Mouse (Mus musculus) splenic B cell, adult 2 months (primary cell): ENCODE results near the gene Sptbn1.
A peak's percentile ranks its signal among the peaks of the same experiment; 100 is the strongest.

Source experiments
- DNase-seq: peaks from one replicate; pipeline ENCODE4 v3.0.0-alpha.2; 2011; ENCODE audit warnings: low read depth, low spot score
- H3K27me3 ChIP-seq: 2 replicates; pipeline ENCODE4 v1.6.1; 2012; ENCODE audit warnings: mild to moderate bottlenecking, low read length, moderate library complexity, mixed read lengths; ENCODE audit not compliant: control insufficient read depth, poor library complexity, insufficient read depth, severe bottlenecking
- H3K36me3 ChIP-seq: 2 replicates; pipeline ENCODE4 v1.6.1; 2012; ENCODE audit warnings: mild to moderate bottlenecking, low read length, moderate library complexity, mixed read lengths; ENCODE audit not compliant: control insufficient read depth, poor library complexity, insufficient read depth, severe bottlenecking

The Sptbn1 gene

GRCm38 (mm10) chr11:30236681-30237242, 31.2 kb downstream of the Sptbn1 start:
- DNase-seq: no peak
- H3K36me3 ChIP-seq: no peaks in the 10 kb centered on the region

GRCm38 (mm10) chr11:30235666-30236065, 32.3 kb downstream of the Sptbn1 start:
- DNase-seq: no peak
- H3K36me3 ChIP-seq: no peaks in the 10 kb centered on the region
- no peaks in the 10 kb centered on the region for H3K27me3 ChIP-seq

More at GRCm38 (mm10) chr11:30236681-30237242, 31.2 kb downstream of the Sptbn1 start:
- H3K27me3 ChIP-seq: no peaks in the 10 kb centered on the region

- H3K36me3 ChIP-seq: no peaks in the 10 kb centered on the region
- H3K27me3 ChIP-seq: no peaks in the 10 kb centered on the region
- no peak for DNase-seq
Observed at GRCm38 (mm10) chr11:30235218-30235617, 32.8 kb downstream of the Sptbn1 start.

- Histone ChIP-seq H3K27me3 (no peaks in the 10 kb centered on the region), H3K36me3 (no peaks in the 10 kb centered on the region)
- no peak for DNase-seq
Observed at GRCm38 (mm10) chr11:30233946-30234345, 34.0 kb downstream of the Sptbn1 start.

- DNase-seq: no peak
- Histone ChIP-seq H3K27me3 (no peaks in the 10 kb centered on the region), H3K36me3 (no peaks in the 10 kb centered on the region)
Observed at GRCm38 (mm10) chr11:30232082-30232481, 35.9 kb downstream of the Sptbn1 start.

GRCm38 (mm10) chr11:30231336-30231735, 36.6 kb downstream of the Sptbn1 start:
- H3K27me3 ChIP-seq: no peaks in the 10 kb centered on the region
- no peak for DNase-seq
- no peaks in the 10 kb centered on the region for H3K36me3 ChIP-seq

GRCm38 (mm10) chr11:30230330-30230771, 37.6 kb downstream of the Sptbn1 start:
- Histone ChIP-seq H3K27me3 (no peaks in the 10 kb centered on the region), H3K36me3 (no peaks in the 10 kb centered on the region)
- no peak for DNase-seq

GRCm38 (mm10) chr11:30226756-30227155, 41.2 kb downstream of the Sptbn1 start:
- DNase-seq: no peak
- Histone ChIP-seq H3K27me3 (no peaks in the 10 kb centered on the region), H3K36me3 (no peaks in the 10 kb centered on the region)

- DNase-seq: peak; percentile 3
- H3K36me3 ChIP-seq: no peaks in the 10 kb centered on the region
- H3K27me3 ChIP-seq: no peaks in the 10 kb centered on the region
Observed at GRCm38 (mm10) chr11:30224599-30224998, 43.4 kb downstream of the Sptbn1 start.

GRCm38 (mm10) chr11:30222636-30223035, 45.3 kb downstream of the Sptbn1 start:
- peak; percentile 81 for DNase-seq
- Histone ChIP-seq H3K27me3 (no peaks in the 10 kb centered on the region), H3K36me3 (no peaks in the 10 kb centered on the region)

GRCm38 (mm10) chr11:30221043-30221442, 46.9 kb downstream of the Sptbn1 start:
- DNase-seq: no peak
- no peaks in the 10 kb centered on the region for H3K36me3 ChIP-seq
- no peaks in the 10 kb centered on the region for H3K27me3 ChIP-seq

- Histone ChIP-seq H3K27me3 (no peaks in the 10 kb centered on the region), H3K36me3 (no peaks in the 10 kb centered on the region)
- DNase-seq: no peak
Observed at GRCm38 (mm10) chr11:30218386-30218785, 49.6 kb downstream of the Sptbn1 start.

- DNase-seq: no peak
- no peaks in the 10 kb centered on the region for H3K36me3 ChIP-seq
- H3K27me3 ChIP-seq: no peaks in the 10 kb centered on the region
Observed at GRCm38 (mm10) chr11:30217496-30217895, 50.5 kb downstream of the Sptbn1 start.

- Histone ChIP-seq H3K27me3 (no peaks in the 10 kb centered on the region), H3K36me3 (no peaks in the 10 kb centered on the region)
- no peak for DNase-seq
Observed at GRCm38 (mm10) chr11:30211663-30212416, 56.1 kb downstream of the Sptbn1 start.

GRCm38 (mm10) chr11:30211141-30211540, 56.8 kb downstream of the Sptbn1 start:
- no peak for DNase-seq
- Histone ChIP-seq H3K27me3 (no peaks in the 10 kb centered on the region), H3K36me3 (no peaks in the 10 kb centered on the region)
